Mouse (Mus musculus): ENCODE results near the gene Atf6b.

The Atf6b gene

DNA sequence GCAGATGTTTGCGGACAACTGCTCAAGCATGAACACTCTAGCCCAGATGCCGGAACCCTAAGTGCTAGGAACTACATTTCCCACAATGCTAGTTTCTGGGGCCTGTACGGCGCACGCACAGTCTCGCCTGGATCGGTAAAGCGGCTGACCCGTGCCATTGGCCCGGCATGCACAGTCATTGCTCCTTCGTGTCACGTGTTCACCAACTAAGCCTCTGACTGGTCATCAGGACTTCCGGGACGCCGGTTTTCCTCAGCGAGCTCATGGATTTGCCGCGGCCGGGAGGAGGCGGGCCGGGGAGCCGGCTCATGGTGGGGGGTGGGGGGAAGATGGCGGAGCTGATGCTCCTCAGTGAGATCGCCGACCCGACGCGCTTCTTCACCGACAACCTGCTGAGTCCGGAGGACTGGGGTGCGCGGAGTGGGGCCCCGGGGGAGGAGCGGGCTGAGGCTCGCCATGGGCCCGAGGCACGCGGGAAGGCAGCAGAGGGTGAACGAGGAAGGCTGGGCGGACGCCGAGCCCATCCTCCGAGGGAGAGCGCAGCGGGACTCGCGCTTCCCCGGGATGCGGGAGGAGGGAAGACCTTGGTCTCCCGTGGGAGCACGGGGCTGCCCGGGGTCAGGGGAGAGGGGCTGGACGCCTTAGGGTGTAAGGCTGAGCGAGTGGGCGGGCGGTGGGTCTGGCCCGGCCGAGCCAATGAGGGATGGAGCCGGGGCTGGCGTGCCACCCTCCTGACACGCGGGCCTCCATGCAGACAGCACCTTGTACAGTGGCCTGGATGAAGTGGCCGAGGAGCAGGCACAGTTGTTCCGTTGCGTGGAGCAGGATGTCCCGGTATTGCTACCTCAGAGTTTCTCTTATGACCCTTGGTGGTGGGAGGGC lies at the start of gene Atf6b:
Atf6b (plus strand) TSS at position 241 of the 882 bp plus-strand sequence.
- DNase-seq, result peak; percentile 98 to 99

DNA sequence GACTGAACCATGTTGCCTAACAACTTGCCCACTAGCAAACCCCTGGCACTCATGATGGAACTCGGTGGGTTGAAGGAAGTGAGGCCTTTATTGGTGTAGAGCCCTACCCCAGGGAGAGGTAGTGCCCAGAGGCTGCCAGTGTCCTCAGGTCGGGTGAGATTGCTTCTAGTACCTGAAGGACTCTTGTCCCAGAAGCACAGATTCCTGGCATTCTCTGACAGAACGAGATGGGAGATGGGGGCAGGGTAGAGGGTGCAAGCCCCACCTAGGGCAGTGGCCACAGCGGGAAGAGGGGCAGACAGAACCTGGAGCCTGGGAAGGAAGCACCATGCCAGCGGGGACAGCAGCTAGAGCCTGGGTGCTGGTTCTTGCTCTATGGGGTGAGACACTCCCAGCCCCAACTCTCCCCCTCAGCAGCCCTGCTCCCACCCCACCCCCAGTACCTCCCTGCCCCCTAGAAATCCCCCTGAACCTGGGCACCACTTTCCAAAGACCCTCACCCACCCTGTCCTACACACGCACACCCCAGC lies 49.3 kb upstream of the Atf6b start, which contains the start of gene Ager:
Ager (plus strand) TSS at position 297 of the 530 bp plus-strand sequence.
- DNase-seq, result peak; percentile 81 to 87

DNA sequence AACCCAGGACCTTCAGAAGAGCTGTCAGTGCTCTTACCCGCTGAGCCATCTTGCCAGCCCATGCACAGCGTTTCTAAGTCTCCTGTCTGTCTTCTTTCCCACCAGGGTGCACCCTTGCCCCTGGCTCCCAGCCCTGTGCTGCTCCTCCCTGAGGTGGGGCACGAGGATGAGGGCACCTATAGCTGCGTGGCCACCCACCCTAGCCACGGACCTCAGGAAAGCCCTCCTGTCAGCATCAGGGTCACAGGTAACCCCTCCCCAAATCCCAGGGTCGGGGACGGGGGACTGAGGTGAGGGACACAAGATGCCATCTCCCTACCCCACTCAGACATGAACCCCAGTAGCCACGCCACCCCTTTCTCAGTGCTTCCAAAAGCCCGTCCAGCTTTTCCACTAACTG lies 47.1 kb upstream of the Atf6b start:
- no peak for DNase-seq

DNA sequence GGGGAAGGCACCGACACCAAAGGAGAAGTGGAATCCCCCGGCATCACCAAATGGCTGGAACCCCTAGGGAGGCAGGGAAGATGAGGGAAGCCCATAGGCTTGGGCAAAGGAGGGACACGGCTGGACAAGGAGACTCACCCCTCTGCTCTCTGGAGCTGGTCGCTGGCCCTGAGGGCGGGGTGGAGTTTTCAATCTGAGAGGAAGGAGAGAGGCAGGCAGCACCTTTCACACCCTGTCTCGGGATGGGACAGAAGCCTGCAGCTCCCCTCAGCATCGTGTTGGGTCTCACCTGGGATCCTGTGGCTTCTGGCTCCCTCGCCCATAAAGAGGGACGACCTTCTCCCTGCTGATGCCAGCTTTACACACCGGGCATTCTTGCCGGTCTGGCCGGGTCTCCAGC lies 45.1 kb upstream of the Atf6b start:
- no peak for DNase-seq

DNA sequence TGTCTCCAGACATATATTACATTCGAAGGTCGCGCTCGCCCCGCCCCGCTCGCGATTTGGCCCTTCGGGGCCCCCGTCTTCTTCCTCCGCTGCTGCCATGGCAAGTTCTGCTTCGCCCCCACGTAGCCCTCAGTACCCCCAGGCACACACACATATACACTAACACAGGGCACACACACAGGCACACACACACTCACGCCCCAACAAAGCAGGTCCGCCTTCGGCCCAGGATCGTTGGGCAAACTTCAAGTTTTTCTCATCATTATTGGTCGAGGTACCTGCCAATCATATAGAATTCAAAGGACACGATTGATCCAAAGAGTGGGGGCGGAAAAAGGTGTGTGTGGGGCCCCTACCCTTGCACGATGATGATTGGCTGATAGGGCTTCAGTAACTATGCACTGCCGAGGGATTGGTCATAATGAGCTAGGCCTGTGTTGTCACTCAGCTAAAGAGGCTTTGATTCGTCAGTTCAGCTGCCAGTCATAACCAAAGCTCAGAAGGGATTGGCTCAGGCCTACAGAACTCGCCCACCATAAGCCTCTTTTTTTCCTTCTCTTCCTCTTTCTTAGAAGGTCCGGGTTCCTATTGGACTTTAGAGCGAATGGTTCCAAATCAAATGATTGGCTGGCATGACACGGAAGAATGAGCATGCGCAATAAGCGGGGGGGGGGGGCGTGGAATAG lies 43.4 kb upstream of the Atf6b start, which contains the start of gene Rnf5:
Rnf5 (minus strand) TSS at position 316 of the 686 bp plus-strand sequence.
- DNase-seq, result peak; percentile 99 to 100

DNA sequence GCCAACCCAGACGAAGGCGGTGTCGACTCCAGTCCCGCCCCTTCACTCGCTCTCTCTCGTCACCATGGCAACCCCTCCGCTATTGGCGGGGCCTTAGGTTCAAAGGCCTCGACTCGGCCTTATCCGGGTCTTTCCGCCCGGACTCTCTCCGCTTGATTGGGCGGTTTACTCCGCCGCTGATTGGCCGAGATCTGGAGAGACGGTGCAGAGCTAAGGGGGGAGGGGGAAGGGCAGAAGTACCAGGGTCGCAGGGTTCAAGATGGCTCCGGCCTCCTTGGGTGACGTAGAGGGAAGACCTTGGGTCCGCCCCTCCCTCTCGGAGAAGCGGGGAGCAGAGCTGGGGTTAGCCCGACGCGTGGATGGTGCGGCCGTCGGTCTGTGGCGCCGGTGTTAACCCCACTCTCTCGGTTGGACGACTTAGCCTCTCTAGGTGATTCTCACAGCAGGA lies 42.9 kb upstream of the Atf6b start, which contains the start of gene Agpat1:
Agpat1 (plus strand) TSS at position 202 of the 448 bp plus-strand sequence.
- peak; percentile 99 for DNase-seq

DNA sequence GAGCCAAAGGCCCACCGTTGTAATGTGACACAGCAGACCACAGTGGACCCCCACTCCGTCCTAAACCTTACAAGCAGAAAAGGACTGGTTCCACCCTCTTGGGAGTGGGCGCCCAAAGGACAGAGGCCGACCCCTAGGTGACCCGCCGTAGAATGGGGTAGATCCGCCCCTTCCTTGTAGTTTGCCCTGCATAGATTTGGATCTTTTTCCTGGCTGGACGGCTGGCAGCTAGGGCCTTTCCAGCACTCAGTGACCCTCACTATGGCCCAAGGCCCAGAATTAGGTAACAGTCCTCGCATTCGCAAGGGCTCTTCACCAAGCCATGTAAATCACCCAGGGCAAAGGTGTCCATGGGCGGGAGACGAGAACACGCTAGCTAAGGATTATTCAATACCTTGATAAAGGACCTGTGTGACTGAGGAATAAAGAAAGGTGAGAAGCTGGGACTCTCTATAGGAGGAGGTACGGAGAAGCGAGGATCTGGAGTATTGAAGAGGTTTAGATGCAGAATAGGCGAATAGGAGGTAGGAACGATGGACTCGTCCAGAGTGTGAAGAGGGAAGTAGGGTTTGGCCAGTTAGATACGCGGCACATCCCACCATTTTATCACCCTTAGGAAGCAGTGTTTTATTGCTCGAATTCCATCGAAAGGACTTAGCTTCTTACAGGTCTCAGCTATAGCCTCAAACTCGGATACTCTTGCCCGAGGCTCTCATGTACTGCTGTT lies 42.3 kb upstream of the Atf6b start:
- peak; percentile 80 to 86 for DNase-seq

DNA sequence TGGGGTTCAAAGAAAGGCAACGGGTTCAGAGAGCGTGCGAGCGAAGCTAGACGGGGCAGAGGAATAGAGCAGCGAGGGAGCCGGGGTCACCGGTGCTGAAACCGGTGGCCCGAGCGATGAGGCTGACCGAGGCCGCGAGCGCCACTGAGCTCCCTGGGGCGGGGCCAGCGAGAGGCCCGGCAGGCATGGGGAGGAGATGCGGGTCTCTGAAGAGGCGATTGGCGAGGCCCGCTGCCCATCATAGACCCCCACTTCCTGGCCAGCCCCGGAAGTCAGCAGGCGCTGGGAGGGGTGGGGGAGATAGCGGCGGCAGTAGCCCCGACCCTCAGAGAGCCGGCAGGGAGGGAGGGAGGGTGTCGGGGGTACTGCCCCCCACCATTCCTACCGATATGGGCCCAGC lies 41.3 kb upstream of the Atf6b start:
- DNase-seq, result peak; percentile 97

DNA sequence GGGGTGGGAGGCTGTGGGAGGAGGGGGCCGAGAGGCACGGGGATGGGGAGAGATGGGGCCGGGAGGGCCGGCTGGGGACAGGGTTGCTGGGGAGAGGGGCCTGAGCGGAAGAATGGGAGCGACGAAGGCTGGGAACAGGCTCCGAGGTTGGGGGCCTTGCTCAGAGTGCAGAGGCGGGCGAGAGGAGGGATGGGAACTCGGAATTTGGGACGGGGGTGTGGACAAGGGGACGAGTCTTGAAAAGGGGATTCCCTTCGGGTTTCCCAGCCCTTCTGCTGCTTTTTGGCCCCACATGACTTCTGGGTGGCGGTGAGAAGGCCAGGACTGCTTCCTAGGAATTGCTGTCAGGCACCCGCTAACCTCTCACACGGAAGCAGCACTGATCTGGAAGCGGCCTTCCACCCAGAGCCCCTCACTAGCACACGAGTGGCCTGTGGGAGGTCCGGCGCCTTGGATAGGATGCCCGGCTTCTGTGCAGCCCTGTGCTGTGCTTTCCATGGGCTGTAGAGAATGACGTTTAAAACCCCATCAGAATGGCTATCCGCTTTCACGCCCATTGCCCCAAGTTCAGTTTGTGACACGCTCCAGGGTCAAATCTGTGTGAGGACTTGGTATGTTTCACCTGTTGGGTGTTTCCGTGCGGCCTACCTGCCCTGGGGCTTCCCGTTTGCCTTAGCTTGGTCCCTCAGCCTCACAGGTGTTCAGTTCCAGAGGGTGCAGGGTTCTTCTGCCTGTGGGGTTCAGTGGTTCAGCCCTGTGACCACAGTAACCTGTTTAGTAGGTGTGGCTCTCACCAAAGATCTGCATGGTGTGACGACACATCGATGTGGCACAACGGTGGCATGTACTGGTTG lies 40.5 kb upstream of the Atf6b start:
- no peak for DNase-seq

DNA sequence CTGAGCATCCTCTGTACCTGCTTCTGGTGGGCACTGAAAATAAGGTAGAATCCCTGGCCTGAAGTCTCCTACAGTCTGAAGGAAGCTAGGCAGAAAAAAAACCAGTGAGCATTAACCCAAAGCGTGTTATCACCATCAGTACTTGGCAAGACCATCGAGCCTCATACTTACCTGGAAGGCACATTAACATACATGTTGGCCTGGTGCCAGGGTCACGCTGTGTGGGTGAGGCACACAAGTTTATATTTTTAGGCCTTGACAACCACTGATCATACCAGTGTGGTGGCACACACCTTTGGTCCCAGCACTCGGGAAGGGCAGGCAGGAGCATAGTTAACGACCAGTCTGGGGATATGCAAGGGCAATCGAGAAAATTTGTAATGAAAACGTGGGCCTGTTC lies 38.9 kb upstream of the Atf6b start:
- DNase-seq, result no peak

DNA sequence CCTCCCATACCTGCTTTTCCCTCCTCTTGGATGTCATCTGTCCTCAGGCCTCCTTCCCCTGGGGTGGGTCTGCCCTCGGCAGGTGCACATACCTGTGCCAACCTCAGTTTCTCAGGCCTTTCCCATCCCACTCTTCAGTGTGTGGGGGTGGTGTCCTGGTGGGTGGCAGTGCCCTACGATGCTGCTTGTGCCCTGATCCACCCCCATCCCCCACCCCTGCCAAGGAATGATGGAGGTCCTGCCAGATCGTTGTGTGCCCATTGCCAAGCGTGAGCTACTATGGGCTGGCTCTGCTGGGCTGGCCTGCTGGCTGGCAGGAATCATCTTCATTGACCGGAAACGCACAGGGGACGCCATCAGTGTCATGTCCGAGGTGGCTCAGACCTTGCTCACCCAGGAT lies 35.9 kb upstream of the Atf6b start:
- DNase-seq, result no peak

DNA sequence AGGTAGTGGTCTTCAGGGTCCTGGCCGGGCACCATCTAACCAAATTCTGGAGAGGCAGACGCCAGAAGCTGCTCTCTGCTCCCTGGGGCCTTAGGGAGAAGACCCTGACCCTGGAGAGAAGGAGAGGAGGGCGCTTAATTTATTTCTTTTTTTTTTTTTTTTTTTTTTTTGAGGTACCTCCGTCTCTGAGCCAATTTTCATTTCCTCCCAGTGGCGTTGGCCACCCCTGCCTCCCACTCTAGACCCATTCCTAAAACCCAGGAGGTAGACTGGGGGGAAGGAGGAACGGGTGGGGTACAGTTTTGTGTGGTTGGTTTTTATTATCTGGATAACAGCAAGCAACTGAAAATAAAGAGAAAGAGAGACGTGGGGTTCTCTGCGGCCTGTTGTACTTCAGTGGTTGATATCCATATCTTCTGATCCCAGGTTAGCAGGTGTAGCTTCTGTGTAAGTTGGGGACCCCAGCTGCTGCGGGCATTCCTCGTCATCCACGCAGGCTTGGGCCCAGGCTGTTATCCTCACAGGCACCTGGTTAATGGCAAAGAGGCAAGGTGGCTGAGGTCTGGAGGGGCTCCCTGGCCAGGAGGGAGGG lies 33.8 kb upstream of the Atf6b start:
- no peak for DNase-seq

DNA sequence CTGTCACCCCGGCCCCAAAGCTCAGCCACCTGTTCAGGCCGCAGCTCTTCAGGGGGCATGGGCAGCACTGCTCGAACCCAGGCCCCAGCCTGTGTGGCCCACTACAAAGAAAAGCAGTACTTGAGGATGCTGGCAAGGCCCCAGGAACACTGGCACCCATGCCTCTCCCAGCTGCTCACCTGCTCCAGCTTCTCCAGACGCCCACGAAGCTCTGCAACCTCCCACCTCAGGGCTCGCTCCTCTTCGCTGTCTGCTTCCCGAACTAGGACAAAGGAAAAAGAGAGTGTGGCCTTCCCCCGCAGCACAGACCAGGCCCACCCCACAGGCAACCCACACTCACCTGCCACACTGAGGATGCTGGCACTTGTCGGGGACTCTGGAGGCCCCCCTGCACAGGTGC lies 33.1 kb upstream of the Atf6b start:
- no peak for DNase-seq

DNA sequence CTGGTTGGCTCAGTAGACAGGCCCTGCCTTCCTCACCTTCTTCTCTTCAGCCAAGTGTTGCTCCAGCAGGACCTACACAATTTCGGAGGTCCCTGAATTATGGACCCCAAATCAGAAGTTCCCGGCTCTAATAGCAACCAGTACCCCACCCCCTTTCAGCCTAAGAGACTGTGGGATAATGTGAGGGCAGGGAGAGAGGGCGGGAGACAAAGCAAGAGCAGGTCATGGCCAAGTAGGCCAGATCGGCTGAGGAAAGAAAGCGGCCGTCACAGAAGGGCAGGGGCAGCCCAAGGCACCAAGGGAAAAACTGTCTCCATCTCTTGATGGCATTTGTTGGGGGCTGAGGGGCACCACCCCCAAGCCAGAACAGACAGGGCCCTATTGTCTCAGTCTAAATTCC lies 31.1 kb upstream of the Atf6b start, which contains the start of gene Egfl8:
Egfl8 (minus strand) TSS at position 101 of the 400 bp plus-strand sequence.
- DNase-seq, result no peak

DNA sequence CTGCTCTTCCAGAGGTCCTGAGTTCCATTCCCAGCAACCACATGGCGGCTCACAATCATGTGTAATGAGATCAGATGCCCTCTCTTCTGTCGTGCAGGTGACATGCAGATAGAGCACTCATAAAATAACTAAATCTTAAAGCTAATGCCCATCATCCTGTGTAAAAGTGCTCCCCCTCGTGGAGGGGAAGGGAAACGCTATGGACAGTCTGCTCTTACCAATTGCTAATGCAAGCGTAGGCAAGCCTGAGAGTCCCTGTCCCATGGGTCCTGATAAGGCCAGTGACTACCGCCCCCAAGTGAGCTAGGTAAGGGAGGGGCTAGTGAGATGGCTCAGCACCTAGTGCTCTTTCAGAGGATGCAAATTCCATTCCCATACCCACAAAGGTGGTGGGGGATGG lies 27.9 kb upstream of the Atf6b start:
- peak; percentile 80 to 83 for DNase-seq

DNA sequence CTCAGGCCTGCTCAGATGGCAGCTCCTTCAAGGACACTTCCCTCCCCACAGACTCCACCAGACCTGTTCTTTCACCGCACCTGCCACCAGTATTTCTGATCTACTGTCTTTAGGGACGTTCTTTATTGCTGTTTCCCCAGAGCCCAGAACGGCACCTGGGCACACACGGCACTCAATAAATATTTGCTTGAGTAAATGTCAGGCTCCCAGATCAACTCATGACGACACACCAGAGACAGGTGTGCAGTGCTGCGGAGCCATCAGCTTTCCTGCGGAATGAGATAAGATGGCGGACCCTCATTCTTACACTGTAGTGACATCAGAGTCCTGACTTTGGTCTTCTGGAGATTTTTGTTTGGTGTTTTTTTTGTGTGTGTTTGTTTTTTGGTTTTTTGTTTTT lies 25.9 kb upstream of the Atf6b start:
- DNase-seq, result no peak

DNA sequence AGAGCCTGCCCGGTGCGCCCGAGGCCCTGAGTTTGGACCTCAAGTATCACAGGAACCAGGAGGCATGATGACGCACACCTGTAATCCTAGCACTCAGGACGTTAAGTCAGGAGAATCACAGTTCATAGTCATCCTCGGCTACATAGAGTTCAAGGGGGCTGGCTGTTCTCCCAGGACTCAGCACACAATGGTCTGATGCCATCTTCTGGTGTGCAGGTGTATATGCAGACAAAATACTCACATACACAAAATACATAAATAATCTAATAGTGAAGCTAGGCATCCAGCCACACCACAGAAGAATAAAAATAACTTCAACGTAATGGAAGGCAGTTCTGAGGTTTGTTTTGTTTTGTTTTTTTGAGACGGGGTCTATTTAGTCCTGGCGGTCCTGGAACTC lies 23.8 kb upstream of the Atf6b start:
- DNase-seq, result no peak

DNA sequence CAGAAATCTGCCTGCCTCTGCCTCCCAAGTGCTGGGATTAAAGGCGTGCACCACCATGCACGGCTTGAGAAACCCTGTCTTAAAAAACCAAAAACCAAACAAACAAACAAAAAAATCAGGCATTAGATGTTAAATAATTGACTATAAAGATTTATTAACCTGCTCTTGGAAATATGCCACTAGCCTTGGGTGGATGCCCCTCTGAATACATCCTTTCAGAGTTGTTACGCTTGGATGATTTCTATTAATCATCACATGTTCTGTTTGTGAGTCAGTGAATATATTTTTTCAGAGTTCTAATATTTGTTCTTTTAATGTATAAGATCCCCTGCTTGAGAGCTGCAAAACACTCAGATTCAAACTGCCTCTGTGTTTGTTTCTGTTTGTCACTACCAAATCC lies 22.0 kb upstream of the Atf6b start:
- no peak for DNase-seq

DNA sequence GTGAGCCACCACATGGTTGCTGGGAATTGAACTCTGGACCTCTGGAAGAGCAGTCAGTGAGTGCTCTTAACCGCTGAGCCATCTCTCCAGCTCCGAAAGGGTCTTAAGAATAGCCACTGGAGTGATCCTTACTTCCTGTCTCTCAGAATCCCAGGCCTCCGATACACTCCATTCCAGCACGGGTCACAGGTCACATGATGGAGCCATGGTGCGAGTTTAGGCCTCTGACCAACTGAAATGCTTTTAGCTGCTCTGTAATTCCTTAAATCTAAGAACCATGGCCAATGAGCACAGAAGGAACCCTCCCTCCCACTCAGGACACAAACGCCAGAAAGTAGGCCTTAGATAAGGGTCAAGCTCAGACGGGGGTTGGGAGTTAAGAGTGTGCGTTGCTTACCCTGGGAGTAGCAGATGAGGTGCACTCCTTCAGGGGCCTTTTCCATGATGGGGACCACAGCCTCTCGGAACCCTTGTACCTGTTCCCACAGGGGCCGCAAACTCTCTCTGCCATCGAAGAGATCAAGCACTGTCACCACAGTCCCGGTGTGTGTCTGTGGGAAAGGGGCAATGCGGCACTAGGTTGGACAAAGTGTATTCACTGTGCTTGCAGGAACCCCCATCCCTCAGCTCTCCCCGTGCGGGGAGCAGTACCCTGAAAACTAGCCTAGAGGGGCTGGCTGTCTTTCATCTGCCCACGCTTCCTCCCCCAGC lies 20.7 kb upstream of the Atf6b start:
- no peak for DNase-seq

DNA sequence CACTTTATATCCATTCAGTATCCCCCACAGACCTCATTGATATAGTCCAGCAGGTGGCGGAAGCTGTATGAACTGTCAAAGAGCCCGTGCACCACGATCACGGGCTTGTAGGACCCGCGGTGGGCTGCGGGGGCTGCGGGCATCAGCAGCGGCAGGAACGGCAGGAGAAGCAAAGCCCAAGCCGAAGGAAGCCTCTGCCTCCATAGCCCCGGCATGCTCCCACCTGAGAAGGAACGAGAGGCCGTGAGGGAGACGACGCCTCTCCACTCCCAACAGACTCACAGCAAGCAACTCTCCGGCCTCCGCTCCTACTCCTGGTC lies 20.2 kb upstream of the Atf6b start:
- DNase-seq, result no peak
